Mouse (Mus musculus) thymus, postnatal 4 days (tissue): ENCODE measurements at regions not wholly inside any gene's neighbourhood (a gene's known extent, or its start where the extent isn't known, plus 50 kb on each side); places are given as distances from the start of the nearest gene placed in this dataset.

Experiments
- DNase-seq: peaks from one replicate; pipeline ENCODE4 v3.0.0; 2021

DNA sequence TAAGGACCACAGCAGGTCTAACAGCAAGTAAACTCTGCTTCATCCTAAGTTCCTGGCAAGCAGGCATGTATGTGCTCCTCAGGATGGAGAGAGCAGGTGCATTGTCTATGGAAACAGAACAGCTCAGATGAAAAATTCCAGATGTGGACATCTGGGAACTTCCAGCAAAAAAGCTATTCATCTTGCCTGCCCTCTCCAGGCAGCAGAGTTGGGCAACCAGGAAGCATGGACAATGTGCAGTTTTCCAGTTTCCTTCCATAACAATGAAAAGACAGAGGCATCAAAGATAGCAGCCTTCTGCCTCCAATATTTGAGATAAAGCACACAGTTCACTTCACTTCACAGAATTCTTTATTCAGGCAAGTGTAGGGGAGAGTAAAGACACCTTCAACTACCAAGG lies 236.7 kb downstream of the Fam49a start:
- no peak for DNase-seq

DNA sequence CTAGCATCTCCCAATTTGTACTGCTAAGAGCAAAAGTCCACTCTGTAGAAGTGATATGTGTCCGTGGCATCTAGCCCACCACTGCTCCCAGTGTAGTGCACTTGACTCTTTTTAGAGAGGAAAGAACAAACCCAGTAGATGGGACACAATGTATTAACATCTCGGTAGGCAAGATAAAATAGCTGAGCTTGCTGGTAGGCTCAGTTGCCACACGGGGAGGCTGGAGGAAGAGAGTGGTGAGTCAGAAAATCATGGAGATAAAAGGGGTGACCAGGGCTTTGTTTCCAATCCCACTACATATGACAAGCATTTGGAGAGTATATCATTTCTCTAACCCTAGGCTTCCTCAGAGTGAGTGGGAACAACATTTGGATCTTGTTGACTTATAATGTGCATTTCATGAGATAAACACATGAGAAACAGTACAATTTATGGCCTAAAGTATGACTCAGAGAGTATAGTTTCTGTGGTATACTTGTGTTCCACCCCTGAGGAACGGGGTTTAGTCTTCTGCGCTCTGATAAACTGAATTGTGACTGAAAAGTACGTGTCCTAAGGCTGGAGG lies 235.4 kb downstream of the Fam49a start:
- DNase-seq = no peak

DNA sequence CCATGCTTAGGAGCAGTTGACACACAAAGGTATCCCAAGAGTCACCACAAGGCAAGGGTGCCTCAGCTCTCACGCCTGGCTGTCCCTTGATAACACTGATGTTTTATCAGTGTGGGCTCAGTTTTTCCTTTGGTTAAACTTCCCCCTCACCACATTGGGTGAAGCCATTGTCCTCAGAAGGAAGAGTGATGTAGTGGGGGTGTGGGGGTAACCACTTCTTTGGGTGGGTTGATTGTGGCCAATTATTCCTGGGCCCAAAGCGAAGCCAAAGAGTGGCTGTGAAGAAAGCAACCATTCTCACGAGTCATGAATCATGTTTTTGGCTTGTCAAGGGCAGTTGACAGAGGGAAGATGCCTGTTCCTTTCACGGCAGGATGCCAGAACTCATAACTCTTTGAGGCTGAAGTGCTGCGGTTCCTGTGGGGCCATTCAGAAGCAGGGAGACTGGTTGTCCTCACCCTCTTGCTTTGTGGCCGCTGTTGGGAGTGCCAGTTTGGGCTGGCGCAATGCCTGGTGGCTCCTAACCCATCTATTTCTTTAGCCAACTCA lies 234.7 kb downstream of the Fam49a start:
- DNase-seq = no peak

- DNase-seq = no peak
Observed at GRCm38 (mm10) chr12:12490173-12490572, 228.2 kb downstream of the Fam49a start.

DNA sequence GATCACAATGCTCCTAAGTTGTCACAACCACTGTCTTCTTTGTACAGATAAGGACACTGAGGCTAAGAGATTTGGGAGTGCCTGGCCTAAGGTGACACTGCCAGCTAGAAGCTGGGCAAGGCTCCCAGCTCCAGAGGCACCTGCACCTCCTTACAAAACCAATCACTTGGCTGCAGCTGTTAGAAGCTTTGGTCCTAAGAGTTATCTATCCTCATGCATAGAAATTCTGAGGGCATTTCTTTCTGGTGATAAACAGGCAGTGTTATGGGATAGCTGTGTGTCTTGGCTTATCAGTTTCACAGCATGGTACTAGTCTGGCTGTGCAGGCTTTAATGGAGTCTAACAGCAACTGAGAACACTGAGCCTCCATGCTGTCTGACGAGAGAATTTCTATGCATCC lies 226.2 kb downstream of the Fam49a start:
- no peak for DNase-seq

DNA sequence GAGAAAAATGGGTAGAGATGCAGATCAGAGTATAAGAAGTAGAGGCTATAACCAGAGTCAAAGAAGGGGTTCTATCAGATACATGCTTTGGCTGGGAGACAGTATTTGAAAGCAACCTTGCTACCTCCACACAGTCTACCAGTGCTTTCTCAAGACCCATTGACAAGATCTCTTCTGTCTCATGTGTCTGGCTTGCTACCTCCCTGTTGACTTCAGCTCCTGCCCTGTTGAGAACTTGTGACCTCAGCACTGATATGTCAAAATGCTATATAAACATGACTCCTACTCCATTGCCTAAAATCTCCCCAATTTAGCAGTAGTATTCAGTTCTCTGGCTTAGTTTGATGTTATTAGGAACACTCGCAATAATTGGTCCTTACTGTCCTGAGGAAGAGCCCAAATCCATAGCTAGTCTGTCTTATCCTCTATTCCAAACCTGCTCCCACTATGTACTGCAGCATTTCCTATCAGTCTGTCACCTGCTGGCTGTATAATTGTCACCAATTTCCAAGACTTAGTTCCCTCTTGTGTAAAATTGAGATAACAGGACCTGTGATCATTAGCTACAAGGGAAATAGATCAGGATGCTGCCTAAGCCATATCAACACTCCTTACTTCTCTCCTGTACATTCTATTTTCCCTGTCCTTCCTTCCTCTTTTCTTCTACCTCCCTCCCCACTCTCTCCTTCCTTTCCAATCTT lies 224.9 kb downstream of the Fam49a start:
- no peak for DNase-seq

DNA sequence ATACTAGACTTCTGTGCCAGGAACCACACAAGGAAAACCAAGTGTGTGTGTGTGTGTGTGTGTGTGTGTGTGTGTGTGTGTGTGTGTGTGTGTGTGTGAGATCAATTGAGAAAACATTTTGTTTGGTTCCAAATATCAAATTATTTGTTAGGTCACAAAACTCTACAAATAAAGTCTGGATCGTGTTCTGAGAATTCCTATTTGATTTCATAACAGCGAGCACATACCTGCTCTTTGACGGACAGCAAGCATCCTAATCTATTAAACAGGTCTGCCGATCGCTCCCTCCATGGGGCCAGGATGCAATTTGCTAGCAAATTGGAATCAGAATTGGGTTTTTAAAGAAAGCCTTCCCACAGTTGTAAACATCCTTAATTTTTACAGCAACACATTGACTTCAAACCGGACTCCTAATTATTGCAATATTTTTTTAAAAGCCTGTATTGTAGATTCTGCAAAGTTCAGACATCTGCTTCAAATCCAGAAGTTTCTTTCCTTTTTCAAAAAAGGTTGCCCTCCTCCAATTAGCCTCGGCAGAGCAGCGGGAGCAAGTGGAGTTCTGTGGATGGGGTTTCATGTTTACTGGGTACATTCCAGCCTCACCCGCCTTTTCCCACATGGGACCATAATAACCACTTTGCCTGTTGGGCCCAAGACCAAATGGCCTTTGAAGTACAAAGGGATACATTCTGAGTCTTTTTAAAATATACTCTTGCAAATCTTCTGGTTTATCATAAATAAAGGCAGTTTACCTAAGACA lies 223.2 kb downstream of the Fam49a start:
- no peak for DNase-seq

GRCm38 (mm10) chr12:12480451-12480850 lies 218.5 kb downstream of the Fam49a start:
- DNase-seq = no peak

DNA sequence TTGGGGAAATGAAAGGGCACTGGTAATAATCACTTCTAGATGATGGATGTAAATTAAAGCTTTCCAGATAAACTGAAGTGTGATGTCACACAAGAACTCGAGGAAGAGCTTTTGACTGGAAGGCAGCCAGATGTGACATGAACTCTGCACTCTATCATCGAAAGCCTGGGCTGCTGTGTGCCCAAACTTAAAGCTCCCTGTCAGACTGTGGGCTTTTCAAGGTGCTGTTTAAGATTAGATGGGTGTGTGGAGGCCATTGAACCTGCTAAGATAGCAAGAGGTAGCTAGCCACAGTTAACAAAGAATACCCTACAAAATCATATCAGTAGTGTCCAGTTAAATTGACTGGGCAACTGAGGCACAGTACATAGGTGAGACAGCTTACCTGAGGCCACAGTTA lies 190.1 kb downstream of the Fam49a start:
- DNase-seq = no peak

GRCm38 (mm10) chr12:12446768-12447167 lies 184.8 kb downstream of the Fam49a start:
- DNase-seq = no peak

GRCm38 (mm10) chr12:12446281-12446680 lies 184.3 kb downstream of the Fam49a start:
- DNase-seq = no peak

DNA sequence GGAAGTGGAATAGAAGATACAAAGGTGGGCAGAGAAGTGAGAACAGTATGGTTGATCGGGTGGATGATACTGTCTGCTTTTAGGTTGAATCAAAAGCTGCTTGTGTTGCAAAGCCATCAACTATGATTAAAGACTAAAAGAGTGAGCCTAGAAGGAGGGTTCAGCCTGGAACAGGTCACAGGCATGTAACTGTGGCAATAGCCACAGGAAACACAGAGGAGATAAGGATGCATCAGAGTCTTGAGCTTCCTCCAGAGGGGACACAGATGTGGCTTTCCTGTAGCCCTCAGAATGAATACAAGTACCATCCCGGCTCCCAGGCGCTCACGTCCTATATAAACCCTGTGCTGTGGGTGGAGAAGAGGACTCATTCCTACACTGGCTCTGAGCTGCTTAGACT lies 180.9 kb downstream of the Fam49a start:
- DNase-seq = no peak

- no peak for DNase-seq
Observed at GRCm38 (mm10) chr12:12436379-12436778, 174.4 kb downstream of the Fam49a start.

- no peak for DNase-seq
Observed at GRCm38 (mm10) chr12:12432597-12432996, 170.7 kb downstream of the Fam49a start.
